Mouse (Mus musculus): ENCODE measurements around the gene Yif1a.

Gene Yif1a

GRCm38 (mm10) chr19:5109659-5110453 is 21.5 kb downstream of the Yif1a start:
- in situ Hi-C loops (cut with MboI; ENCODE audit: low sequenced_read_pairs) = no loop called here

- in situ Hi-C loops (cut with MboI; ENCODE audit: low sequenced_read_pairs) = no loop called here
Observed at GRCm38 (mm10) chr19:5113783-5114182, 25.4 kb downstream of the Yif1a start.

- in situ Hi-C loops (cut with MboI; ENCODE audit: low sequenced_read_pairs) = no loop called here
Observed at GRCm38 (mm10) chr19:5117494-5118383, 29.4 kb downstream of the Yif1a start.

GRCm38 (mm10) chr19:5118384-5118698 is 30.0 kb downstream of the Yif1a start, which contains the start of gene Klc2:
TSS of gene Klc2 (minus strand) at chr19:5118560.
- in situ Hi-C loops (cut with MboI; ENCODE audit: low sequenced_read_pairs) = no loop called here

GRCm38 (mm10) chr19:5122492-5122891 is 34.2 kb downstream of the Yif1a start:
- in situ Hi-C loops (cut with MboI; ENCODE audit: low sequenced_read_pairs) = no loop called here

GRCm38 (mm10) chr19:5123241-5123640 is 34.9 kb downstream of the Yif1a start:
- in situ Hi-C loops (cut with MboI; ENCODE audit: low sequenced_read_pairs) = no loop called here

GRCm38 (mm10) chr19:5124055-5124614 is 35.8 kb downstream of the Yif1a start:
- in situ Hi-C loops (cut with MboI; ENCODE audit: low sequenced_read_pairs) = no loop called here

GRCm38 (mm10) chr19:5129770-5130169 is 41.4 kb downstream of the Yif1a start:
- in situ Hi-C loops (cut with MboI; ENCODE audit: low sequenced_read_pairs) = no loop called here

- in situ Hi-C loops (cut with MboI; ENCODE audit: low sequenced_read_pairs) = no loop called here
Observed at GRCm38 (mm10) chr19:5131237-5131636, 42.9 kb downstream of the Yif1a start.

GRCm38 (mm10) chr19:5139640-5140039 is 51.3 kb downstream of the Yif1a start:
- in situ Hi-C loops (cut with MboI; ENCODE audit: low sequenced_read_pairs) = loop anchor here (5.0 kb wide), 1 partner anchor 52 kb away; the partner anchor contains the start of genes Tmem151a and Yif1a
